Mouse (Mus musculus) embryonic facial prominence, embryonic 11.5 days (tissue): ENCODE results near the gene Zswim4. TPM values are rescaled to one million over a fixed set of nuclear protein-coding genes. Genes with fewer than 3 reads are reported as not detected.

Experiments used
- ATAC-seq: fragments of 200-750 bp; cut with Nextera tagmentation; replicated peaks from 2 replicates; pipeline ENCODE4 v1.8.0; 2017; ENCODE audit warnings: low read depth; ENCODE audit not compliant: insufficient number of reproducible peaks, low FRiP score, low TSS enrichment
- DNase-seq: peaks from one replicate; pipeline ENCODE4 v3.0.0-alpha.2; 2015; ENCODE audit warnings: low spot score
- H3K27ac ChIP-seq: fragments of 300-500 bp; sonication (generic); replicated peaks from 2 replicates; pipeline ENCODE4 v1.5.1; 2014; ENCODE audit warnings: mild to moderate bottlenecking, low read depth, low read length, control low read depth
- H3K27me3 ChIP-seq: fragments of 300-500 bp; sonication (generic); 2 replicates; pipeline ENCODE4 v1.6.1; 2014; ENCODE audit warnings: mild to moderate bottlenecking, low read length, moderate library complexity, mixed read lengths; ENCODE audit not compliant: control insufficient read depth, insufficient read depth
- H3K36me3 ChIP-seq: fragments of 300-500 bp; sonication (generic); replicated peaks from 2 replicates; pipeline ENCODE4 v1.6.1; 2014; ENCODE audit warnings: low read depth, mild to moderate bottlenecking, low read length, moderate library complexity, mixed read lengths; ENCODE audit not compliant: control insufficient read depth, insufficient read depth
- H3K4me1 ChIP-seq: fragments of 300-500 bp; sonication (generic); 2 replicates; pipeline ENCODE4 v1.6.1; 2014; ENCODE audit warnings: low read length, mixed read lengths; ENCODE audit not compliant: control insufficient read depth, insufficient read depth
- H3K4me2 ChIP-seq: fragments of 300-500 bp; sonication (generic); 2 replicates; pipeline ENCODE4 v1.6.1; 2014; ENCODE audit warnings: low read depth, mild to moderate bottlenecking, control low read depth, low read length, moderate library complexity
- H3K4me3 ChIP-seq: fragments of 300-500 bp; sonication (generic); 2 replicates; pipeline ENCODE4 v1.5.1; 2014; ENCODE audit warnings: low read depth, low read length, control low read depth
- H3K9ac ChIP-seq: fragments of 300-500 bp; sonication (generic); replicated peaks from 2 replicates; pipeline ENCODE4 v1.6.1; 2014; ENCODE audit warnings: mild to moderate bottlenecking, control low read depth, low read length
- H3K9me3 ChIP-seq: fragments of 300-500 bp; sonication (generic); replicated peaks from 2 replicates; pipeline ENCODE4 v1.6.1; 2016; ENCODE audit warnings: mild to moderate bottlenecking, low read length, inconsistent platforms, mixed read lengths; ENCODE audit not compliant: control insufficient read depth
- WGBS: fragments of 180-500 bp; shearing (Covaris S2); extraction: QIAGEN DNeasy Blood & Tissue Kit; methylation state at CpG from one replicate; pipeline ENCODE4 v1.1.7; 2014; 5-methylcytosine and 5-hydroxymethylcytosine counted together
- polyA plus RNA-seq: library from polyadenylated mRNA; unstranded; fragments of >200 nt; fragmentation: Nextera tagmentation; extraction: Ambion mirVana; gene quantifications from 2 replicates; pipeline ENCODE4 v1.2.1, GENCODE M21; 2014

The Zswim4 gene
- polyA plus RNA-seq, 1 experiment from 2014 or later, result 15.3 TPM

DNA sequence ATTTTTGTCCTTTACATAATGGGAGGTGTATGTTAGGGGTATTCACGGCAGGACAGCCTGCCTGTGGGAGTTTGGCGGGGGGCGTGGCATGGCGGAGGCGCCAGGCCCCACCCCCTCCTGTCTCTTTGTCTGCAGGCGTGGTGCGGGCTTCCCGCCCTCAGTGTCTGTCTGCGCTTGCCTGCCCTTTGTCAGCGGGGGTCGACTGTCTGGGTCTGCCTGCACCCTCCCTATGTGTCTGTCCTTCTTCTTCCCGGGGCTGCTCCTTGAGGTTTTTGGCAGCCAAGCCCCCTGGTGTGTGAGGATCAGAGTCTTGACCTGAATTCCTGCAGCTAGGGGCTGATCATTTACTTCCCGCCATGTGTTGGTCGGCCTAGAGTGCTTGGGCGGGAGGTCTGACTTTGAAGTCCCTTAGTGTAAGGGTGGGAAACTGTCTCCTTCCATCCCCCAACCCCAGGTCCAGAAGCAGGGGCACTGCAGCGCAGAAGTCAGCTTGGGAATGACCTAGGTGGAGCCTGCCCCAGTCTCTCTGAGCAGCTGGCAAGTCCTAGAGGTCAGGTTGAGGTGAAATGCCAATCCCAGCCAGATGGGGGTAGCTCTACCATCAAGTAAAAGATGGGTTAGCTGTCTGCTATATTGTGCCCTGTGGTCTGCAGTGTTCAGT lies 56.2 kb downstream of the Zswim4 start:
- WGBS, result 2% methylated on average over 16 of the region's 16 CpGs
- peak; percentile 78 for ATAC-seq
- H3K4me1 ChIP-seq, result peaks cover 9% of the 10 kb centered on the region

DNA sequence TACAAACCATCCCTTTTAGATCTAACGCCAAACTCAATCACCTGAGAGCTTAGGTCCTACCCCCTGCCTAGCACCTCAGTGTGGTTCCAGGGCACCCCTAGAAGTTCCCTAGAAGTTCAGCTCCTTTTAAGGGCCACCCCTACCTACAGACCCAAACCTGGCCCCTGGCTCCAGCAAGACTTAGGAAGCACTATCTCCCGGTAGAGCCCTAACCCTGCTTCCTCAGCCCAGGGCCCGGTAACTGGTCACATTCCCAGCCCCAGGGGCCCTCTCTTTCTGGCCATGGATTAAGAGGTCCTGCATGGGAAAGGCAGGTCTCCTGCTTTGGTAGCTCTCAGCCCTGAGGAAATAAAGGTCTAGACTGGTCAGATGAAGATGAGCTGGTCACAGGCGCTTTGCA lies 56.9 kb downstream of the Zswim4 start:
- Histone ChIP-seq H3K9ac (peak overlapping the region; percentile 77), H3K4me3 (peak overlapping the region; percentile 28), H3K27me3 (no peaks in the 10 kb centered on the region), H3K4me2 (peak overlapping the region; percentile 48), H3K36me3 (peaks cover 12% of the 10 kb centered on the region), H3K9me3 (no peaks in the 10 kb centered on the region), H3K4me1 (peaks cover 9% of the 10 kb centered on the region), H3K27ac (peak overlapping the region; percentile 95; the same call in 1 of the 2 replicates)
- no peak; the same call in 1 of the 2 replicates for ATAC-seq
- DNase-seq, result no peak
- 12% methylated on average over 4 of the region's 4 CpGs for WGBS

More for the DNA sequence above, 56.2 kb downstream of the Zswim4 start:
- H3K4me2 ChIP-seq, result peak overlapping the region; percentile 48
- H3K4me3 ChIP-seq, result peak overlapping the region; percentile 28
- H3K9ac ChIP-seq, result peak overlapping the region; percentile 77
- H3K27ac ChIP-seq, result peak overlapping the region; percentile 95
- no peaks in the 10 kb centered on the region for H3K9me3 ChIP-seq
- H3K27me3 ChIP-seq, result no peaks in the 10 kb centered on the region
- peak; percentile 86 for DNase-seq
- H3K36me3 ChIP-seq, result peaks cover 9% of the 10 kb centered on the region

DNA sequence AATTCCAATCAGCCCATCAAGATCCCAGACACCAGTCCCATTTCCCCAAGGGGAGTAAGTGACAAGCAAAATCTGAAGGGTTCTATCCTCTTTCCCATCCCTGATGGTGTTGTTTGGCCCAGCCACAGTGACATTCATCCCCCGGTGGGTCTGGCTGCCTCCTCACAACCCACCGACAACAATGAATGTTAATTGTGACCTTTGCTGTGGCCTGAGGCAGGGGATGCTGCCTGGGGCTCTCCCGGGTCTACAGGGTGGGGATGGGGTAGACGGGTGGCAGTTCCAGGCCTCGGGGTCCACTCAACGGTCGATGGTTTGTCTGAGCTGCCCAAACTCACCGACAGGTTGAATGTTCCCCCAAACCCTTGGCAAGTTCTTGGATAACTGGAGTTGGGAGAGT lies 58.3 kb downstream of the Zswim4 start:
- H3K4me2 ChIP-seq, result no peak overlapping the region
- DNase-seq (no peak), ATAC-seq (no peak)
- 77% methylated on average over 8 of the region's 8 CpGs for WGBS
- no peak overlapping the region for H3K4me3 ChIP-seq
- H3K9me3 ChIP-seq, result no peaks in the 10 kb centered on the region
- H3K9ac ChIP-seq, result no peak overlapping the region
- H3K27ac ChIP-seq, result no peak overlapping the region
- H3K4me1 ChIP-seq, result peaks cover 9% of the 10 kb centered on the region
- no peaks in the 10 kb centered on the region for H3K27me3 ChIP-seq
- peaks cover 12% of the 10 kb centered on the region for H3K36me3 ChIP-seq

DNA sequence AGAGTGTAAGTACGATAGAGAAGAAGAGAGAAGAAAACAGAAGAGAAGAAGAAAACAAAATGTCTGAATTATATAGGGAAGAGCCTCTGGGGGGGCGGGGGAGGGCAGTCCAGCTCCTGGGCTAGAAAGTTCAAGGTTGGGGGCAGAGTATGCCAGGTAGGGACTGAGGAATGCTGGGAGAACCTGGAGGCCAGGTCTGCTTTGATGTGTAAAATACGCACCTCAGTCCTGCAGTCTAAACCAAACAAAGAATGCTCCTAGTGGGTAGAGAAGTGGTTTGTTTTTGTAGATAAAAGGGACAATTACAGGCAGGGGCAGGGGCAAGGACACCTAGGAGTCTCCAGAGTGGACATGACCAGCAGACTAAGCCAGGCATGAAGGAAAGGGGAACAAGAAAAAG lies 59.5 kb downstream of the Zswim4 start:
- no peak overlapping the region for H3K4me2 ChIP-seq
- H3K9me3 ChIP-seq, result no peaks in the 10 kb centered on the region
- 92% methylated on average over 3 of the region's 3 CpGs for WGBS
- H3K36me3 ChIP-seq, result peaks cover 18% of the 10 kb centered on the region
- H3K4me1 ChIP-seq, result peaks cover 5% of the 10 kb centered on the region
- ATAC-seq (no peak), DNase-seq (no peak)
- no peak overlapping the region for H3K4me3 ChIP-seq
- H3K27ac ChIP-seq, result no peak overlapping the region
- H3K27me3 ChIP-seq, result no peaks in the 10 kb centered on the region
- H3K9ac ChIP-seq, result no peak overlapping the region

- Histone ChIP-seq H3K27me3 (no peaks in the 10 kb centered on the region), H3K27ac (no peak overlapping the region), H3K4me1 (peaks cover 5% of the 10 kb centered on the region), H3K4me2 (no peak overlapping the region), H3K9me3 (no peaks in the 10 kb centered on the region), H3K9ac (no peak overlapping the region), H3K36me3 (peaks cover 22% of the 10 kb centered on the region), H3K4me3 (no peak overlapping the region)
- ATAC-seq, result no peak
- 22% methylated on average over 3 of the region's 3 CpGs for WGBS
- DNase-seq, result peak; percentile 12
Measured at GRCm38 (mm10) chr8:84176560-84176959, 60.3 kb downstream of the Zswim4 start.

DNA sequence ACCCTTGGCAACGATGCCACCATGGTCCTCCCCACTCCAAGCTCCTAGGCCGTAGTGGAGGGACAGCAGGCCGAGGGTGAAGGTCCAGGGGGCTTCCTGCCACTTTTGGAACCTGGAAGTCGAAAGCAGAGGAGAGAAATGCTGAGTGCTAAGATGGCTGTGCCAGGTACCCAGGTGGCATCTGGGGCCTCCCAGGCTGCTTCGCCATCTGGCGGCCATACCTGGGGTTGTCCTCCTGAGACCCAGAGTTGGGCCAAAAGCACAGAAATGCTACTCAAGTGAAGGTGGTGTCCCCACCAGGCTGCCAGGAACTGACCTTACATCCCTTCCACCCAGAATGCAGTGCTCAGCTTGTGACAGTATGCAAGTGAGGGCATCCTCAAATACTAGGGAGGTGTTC lies 63.0 kb downstream of the Zswim4 start:
- WGBS, result 80% methylated on average over 6 of the region's 6 CpGs
- H3K36me3 ChIP-seq, result peaks cover 23% of the 10 kb centered on the region
- no peak overlapping the region for H3K9ac ChIP-seq

DNA sequence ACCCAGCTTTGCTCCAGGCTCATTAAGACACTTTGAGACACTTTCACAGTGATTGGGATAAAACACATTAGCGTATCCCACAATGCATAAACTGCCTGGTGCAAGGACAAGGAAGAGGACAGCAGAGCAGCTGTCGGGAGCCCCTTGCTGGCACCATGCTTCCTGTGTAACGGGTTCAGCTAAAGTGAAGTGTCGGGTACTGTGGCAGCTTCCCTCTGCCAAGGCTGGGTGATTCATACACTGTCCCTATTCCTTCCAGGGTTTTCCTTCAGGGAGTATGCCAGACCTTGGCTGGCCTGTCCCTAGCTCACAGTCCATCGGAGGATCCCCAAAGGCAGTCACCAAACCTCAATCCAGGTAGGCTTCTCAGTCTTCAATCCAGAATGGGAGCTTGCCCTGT lies 66.8 kb downstream of the Zswim4 start:
- no peaks in the 10 kb centered on the region for H3K4me1 ChIP-seq
- H3K9me3 ChIP-seq, result no peaks in the 10 kb centered on the region
- DNase-seq (no peak), ATAC-seq (no peak)
- no peak overlapping the region for H3K4me3 ChIP-seq
- H3K27me3 ChIP-seq, result no peaks in the 10 kb centered on the region
- H3K4me2 ChIP-seq, result no peak overlapping the region
- 88% methylated on average over 5 of the region's 5 CpGs for WGBS
- no peak overlapping the region for H3K27ac ChIP-seq
- H3K9ac ChIP-seq, result no peak overlapping the region
- peaks cover 13% of the 10 kb centered on the region for H3K36me3 ChIP-seq

More for the DNA sequence above, 63.0 kb downstream of the Zswim4 start:
- no peaks in the 10 kb centered on the region for H3K9me3 ChIP-seq
- no peaks in the 10 kb centered on the region for H3K27me3 ChIP-seq
- ATAC-seq, result no peak
- H3K27ac ChIP-seq, result no peak overlapping the region
- H3K4me3 ChIP-seq, result no peak overlapping the region
- DNase-seq, result no peak
- H3K4me1 ChIP-seq, result no peaks in the 10 kb centered on the region; the same call in 1 of the 2 replicates
- H3K4me2 ChIP-seq, result no peak overlapping the region

- Histone ChIP-seq H3K4me1 (no peaks in the 10 kb centered on the region), H3K4me3 (no peak overlapping the region), H3K9ac (no peak overlapping the region), H3K4me2 (no peak overlapping the region), H3K9me3 (no peaks in the 10 kb centered on the region), H3K36me3 (peaks cover 8% of the 10 kb centered on the region), H3K27me3 (no peaks in the 10 kb centered on the region), H3K27ac (no peak overlapping the region)
- no peak for ATAC-seq
- WGBS, result 89% methylated on average over 2 of the region's 2 CpGs
- no peak for DNase-seq
Measured at GRCm38 (mm10) chr8:84167696-84168095, 69.2 kb downstream of the Zswim4 start.
